Mouse (Mus musculus) megakaryocyte, adult 5-6 weeks (primary cell): ENCODE measurements around the gene Map1b. TPM values are rescaled to one million over a fixed set of nuclear protein-coding genes. Genes with fewer than 3 reads are reported as not detected.
A peak's percentile ranks its signal among the peaks of the same experiment; 100 is the strongest.

Experiments
- ATAC-seq: 2 replicates; pipeline ENCODE4 v1.8.0; 2016; ENCODE audit warnings: mild to moderate bottlenecking, inconsistent platforms; ENCODE audit not compliant: poor library complexity, severe bottlenecking
- total RNA-seq, 2 experiments: library from RNA; stranded (forward) in 1 of 2; stranded (reverse) in 1 of 2; fragments of 153-499, 151-499 nt in 1 of 2; fragments of 221-1000, 200-1000 nt in 1 of 2; gene quantifications; 2 replicates each; pipeline versions ENCODE4 v1.2.3 to v1.2.4; 2015 to 2017

Gene Map1b
- total RNA-seq, 2 experiments from 2014 or later = 0.07 to 0.11 TPM

GRCm38 (mm10) chr13:99413481-99414351 lies 102.6 kb downstream of the Map1b start:
- ATAC-seq = no peak

- ATAC-seq = peak; percentile 83
These were observed 103.8 kb downstream of the Map1b start for GRCm38 (mm10) chr13:99412477-99413080.

DNA sequence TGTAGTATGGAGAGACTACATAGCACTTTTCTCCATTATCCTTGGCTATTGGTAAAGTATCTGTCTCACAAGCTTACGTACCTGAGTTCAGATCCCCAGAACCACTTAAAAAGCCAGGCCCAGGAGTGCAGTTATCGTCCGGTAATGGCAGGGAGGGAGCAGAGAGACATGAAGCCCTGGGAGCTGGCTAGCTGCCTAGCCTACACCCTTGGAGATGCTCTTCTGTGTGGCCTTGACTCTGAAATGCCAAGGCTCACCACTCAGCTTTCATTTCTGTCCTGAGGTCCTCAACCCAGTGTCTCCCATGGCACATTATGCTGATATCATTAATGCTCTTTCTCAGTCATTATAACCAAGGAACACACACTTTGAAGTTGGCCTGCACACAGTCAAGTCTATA lies 104.6 kb downstream of the Map1b start:
- no peak for ATAC-seq

GRCm38 (mm10) chr13:99410611-99411515 lies 105.5 kb downstream of the Map1b start:
- no peak for ATAC-seq

DNA sequence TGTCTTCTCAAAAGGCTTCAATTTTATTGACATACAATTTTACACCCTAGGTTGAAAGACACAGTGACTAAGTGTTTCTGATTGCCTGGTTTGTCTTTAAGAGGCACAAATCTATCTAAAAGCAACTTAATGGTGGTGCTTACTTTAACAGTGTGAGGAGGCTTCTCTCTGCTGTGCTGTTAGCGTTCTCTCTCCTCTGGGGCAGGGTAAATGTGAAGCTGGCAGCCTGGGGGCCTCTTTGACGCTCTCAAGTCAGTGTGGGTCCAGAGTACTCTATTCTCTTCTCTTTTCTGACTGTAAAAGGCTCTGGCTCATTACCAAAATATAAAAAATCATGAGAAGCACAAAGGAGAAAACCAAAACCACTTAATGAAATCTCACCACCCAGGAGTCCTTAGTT lies 107.1 kb downstream of the Map1b start:
- no peak for ATAC-seq

DNA sequence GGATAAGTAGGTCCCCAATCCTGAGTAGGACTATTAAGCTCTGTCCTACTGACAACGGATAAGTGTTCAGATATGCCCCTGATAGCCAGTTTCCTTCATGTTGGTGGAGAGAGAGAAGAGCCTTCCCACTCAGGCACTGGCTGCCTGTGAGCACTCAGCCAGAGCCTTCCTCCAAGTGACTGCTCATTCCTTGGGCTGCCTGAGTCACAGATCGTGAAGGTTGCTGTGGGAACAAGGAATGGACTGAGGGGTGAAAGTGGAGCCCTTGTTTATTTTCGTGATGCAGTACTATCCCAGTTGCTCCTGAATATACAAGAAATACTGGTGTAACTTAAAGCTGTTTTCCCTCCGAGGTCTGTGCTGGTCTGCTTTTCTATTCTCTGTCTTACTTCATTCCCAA lies 117.0 kb downstream of the Map1b start:
- ATAC-seq = no peak

- no peak for ATAC-seq
These were observed 118.1 kb downstream of the Map1b start for GRCm38 (mm10) chr13:99398149-99398701.

DNA sequence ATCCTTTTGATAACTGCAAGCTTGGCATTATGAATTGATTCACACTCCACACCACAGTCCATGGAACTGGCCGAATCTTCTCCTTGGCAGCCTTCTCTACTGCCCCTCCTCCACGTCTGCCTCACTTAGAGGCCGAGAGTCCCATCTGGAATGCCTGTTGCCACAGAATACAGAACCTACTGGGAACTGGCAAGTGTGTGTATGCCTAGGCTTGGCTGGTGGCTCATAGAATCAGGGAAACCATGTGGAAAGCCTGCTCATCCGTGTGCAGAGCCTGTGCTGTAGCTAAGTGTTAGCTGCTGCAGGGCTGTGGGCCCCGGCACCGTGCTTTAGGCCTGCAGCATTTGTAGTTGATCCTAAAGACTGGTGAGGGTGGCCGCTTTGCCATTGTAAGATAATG lies 119.1 kb downstream of the Map1b start:
- no peak for ATAC-seq

DNA sequence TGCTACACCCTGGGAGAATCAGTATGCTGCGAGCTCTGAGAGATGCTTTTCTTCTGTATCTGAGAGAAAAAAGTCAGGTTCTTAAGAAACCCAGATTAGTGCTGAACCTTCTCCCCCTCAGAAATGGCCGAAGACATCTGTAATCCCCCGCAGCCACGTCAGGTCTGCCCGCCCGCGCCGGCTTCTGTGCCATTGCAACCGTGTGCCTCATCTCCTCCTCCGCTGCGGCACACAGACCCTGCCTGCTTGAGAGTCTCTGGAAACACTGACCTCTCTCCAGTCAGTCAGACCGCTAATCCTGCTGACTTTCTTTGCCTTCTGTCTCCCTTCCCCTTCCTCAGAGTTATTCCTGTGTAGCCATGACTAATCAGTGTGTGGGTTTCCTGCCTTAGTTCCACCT lies 120.8 kb downstream of the Map1b start:
- no peak for ATAC-seq

GRCm38 (mm10) chr13:99394694-99395093 lies 121.6 kb downstream of the Map1b start:
- no peak for ATAC-seq

GRCm38 (mm10) chr13:99393128-99393527 lies 123.2 kb downstream of the Map1b start:
- ATAC-seq = peak; percentile 33; the same call in 1 of the 2 replicates

GRCm38 (mm10) chr13:99391417-99391816 lies 124.9 kb downstream of the Map1b start:
- no peak for ATAC-seq

DNA sequence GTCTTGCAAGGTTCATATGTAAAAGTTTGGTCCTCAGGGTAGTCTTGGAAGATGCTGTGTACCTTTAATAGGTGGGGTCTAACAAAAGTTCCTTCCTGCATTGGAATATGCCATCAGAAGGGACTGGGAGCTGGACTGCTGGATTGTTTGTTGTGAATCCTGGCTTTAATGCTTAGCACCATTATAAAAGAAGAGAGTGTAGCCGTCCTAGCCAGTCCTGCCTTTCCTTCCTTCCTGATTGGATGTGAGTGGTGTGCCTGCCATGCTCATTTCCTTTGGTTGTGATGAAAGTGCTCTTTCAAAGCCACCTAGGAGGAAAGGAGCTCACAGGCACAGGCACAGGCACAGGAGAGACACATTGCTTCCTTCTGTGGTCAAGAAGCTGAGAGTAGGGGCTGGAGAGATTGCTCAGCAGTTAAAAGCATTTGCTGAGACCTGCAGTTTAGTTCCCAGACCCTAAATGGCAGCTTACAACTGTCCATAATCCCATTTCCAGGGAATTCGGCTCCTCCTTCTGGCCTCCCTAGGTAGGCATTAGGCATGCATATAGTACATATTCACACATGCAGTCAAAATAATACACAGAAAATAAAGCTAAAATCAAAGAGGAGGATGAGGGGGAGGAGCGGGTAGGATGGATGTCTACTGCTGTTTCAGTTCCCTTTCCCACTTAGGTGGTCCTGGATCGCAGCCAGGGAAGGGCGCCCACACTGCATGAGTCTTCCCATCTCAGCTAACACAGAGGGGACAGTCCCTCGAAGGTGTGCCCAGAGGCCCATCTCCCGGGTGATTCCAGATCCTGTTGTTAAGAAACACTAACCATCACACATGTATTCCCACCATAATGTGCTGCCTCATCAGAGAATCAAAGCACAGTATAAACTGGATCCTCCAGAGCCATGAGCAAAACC lies 128.2 kb downstream of the Map1b start:
- ATAC-seq = no peak

GRCm38 (mm10) chr13:99386341-99386740 lies 130.0 kb downstream of the Map1b start:
- ATAC-seq = no peak

DNA sequence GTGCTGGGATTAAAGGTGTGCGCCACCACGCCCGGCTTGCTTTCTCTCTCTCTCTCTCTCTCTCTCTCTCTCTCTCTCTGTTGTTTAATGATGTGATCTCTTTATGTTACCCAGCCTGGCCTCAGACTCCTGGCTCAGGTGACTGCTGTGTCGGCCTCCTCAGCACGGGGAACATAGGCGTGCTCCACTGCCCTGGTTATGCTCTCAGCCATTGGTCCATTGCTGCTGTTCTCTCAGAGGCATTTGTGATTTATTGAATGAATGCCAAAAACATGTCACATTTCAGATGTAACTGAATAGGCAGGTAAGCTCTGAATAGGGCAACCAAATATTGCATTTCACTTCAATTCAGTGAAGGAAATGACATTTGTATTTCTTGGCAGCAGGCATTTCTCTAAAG lies 130.4 kb downstream of the Map1b start:
- no peak for ATAC-seq

- ATAC-seq = 0 out of 2 replicates have a peak, but pooled peaks have one; percentile 21
These were observed 131.7 kb downstream of the Map1b start for GRCm38 (mm10) chr13:99384555-99385203.

GRCm38 (mm10) chr13:99382373-99382772 lies 134.0 kb downstream of the Map1b start:
- no peak for ATAC-seq

- ATAC-seq = no peak
These were observed 138.1 kb downstream of the Map1b start for GRCm38 (mm10) chr13:99378223-99378622.

- no peak for ATAC-seq
These were observed 139.3 kb downstream of the Map1b start for GRCm38 (mm10) chr13:99377055-99377454.
